Mouse (Mus musculus) spleen, adult 10 weeks (tissue): ENCODE measurements around the gene Jmjd8. TPM values are rescaled to one million over a fixed set of nuclear protein-coding genes. Genes with fewer than 3 reads are reported as not detected.

Source experiments
- polyA plus RNA-seq: library from polyadenylated mRNA; stranded (reverse); fragments of 350-450 nt; fragmentation: Illumina TruSeq; extraction: RNeasy Lipid Tissue Mini Kit (QIAGEN cat#74804); gene quantifications from one replicate; pipeline ENCODE4 v1.2.3, GENCODE M21; 2015; ENCODE audit warnings: low replicate concordance; ENCODE audit not compliant: insufficient read depth

The Jmjd8 gene
- polyA plus RNA-seq: 21.8 TPM

GRCm38 (mm10) chr17:25828712-25829557 lies at the start of gene Jmjd8:
TSS of gene Jmjd8 (plus strand) at chr17:25828867.

DNA sequence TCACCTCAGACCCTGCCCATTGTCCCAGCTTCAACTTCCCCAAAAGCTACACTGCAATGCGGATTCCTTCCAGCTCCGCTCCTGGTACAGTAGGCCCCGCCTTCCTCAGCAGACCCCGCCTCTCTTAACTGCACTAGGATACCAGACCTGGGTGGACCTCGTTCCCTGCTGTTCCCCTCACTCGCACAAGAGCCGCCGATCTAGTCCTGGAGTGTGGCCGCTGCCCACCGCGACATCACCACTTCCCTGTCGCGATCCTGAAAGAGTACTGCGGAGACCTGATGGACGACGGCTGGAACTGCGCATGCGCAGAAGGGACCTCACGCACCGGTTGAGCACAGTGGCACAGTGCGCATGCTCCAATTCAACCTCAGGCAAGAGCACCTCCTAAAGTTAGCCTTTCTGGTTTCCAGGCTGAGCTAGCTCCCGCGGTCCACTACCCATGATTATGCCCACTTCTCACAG lies 43.4 kb upstream of the Jmjd8 start, which contains the start of gene Haghl:
Gene Haghl (minus strand): TSS at position 393 of the 465 bp plus-strand sequence.

GRCm38 (mm10) chr17:25786280-25786679 lies 42.4 kb upstream of the Jmjd8 start, which contains the start of gene Ccdc78:
TSS of gene Ccdc78 (plus strand) at chr17:25786580.

GRCm38 (mm10) chr17:25792615-25793014 lies 36.1 kb upstream of the Jmjd8 start, which contains the start of gene Fam173a:
TSS of gene Fam173a (minus strand) at chr17:25792901.

GRCm38 (mm10) chr17:25795609-25796092 lies 33.0 kb upstream of the Jmjd8 start, which contains the start of gene AC134908.4:
TSS of gene AC134908.4 (minus strand) at chr17:25795659.

DNA sequence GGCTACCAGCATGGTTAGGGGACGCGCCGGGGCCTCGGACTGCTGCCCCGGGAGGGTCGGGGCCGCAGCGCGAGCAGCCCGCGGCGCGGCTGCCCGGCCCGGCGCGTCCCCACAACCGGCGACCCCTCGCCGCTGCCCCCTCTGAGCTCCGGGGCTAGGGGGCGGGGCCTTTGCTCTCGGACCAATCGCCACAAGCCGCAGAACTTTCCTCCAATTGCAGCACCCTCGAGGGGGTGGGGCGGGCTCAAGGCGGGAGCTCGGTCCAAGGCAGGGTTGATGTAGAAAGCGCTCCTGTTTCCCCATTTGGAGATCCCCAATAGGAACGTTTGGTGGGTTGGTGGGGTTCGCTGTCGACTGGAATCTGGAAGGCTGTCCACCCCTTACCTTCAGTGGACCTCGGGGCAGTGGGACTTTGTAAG lies 31.7 kb upstream of the Jmjd8 start, which contains the start of gene Metrn:
Gene Metrn (minus strand): TSS at position 186 of the 419 bp plus-strand sequence.

GRCm38 (mm10) chr17:25808789-25809605 lies 19.7 kb upstream of the Jmjd8 start, which contains the start of gene Fbxl16:
TSS of gene Fbxl16 (plus strand) at chr17:25809085.

GRCm38 (mm10) chr17:25823452-25823851 lies 5.2 kb upstream of the Jmjd8 start, which contains the start of gene Wdr24:
TSS of gene Wdr24 (plus strand) at chr17:25823627.

DNA sequence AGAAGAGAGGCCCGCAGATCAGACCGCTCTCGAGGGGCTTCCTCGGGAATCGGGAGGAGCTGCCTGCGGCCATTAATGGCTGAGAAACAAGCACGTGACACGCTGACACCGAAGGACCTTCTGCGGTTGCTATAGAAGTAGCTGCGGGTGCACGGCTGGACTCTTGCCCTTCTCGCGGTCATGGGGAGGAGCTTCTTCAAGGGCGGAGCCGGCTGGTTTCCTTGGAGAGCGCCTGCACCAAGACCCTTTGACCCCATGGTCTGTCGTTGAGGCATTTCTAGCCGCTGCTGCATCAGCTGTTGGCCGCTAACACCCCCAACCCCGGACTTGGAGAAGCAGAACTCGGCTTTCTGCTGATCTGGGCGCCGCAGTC lies 4.6 kb downstream of the Jmjd8 start, which contains the start of gene Stub1:
Gene Stub1 (minus strand): TSS at position 114 of the 373 bp plus-strand sequence.

GRCm38 (mm10) chr17:25837076-25837410 lies 8.4 kb downstream of the Jmjd8 start, which contains the start of gene Rhbdl1:
TSS of gene Rhbdl1 (minus strand) at chr17:25837295.

GRCm38 (mm10) chr17:25841117-25841880 lies 12.6 kb downstream of the Jmjd8 start, which contains the start of gene Gm20683:
TSS of gene Gm20683 (minus strand) at chr17:25841763.

DNA sequence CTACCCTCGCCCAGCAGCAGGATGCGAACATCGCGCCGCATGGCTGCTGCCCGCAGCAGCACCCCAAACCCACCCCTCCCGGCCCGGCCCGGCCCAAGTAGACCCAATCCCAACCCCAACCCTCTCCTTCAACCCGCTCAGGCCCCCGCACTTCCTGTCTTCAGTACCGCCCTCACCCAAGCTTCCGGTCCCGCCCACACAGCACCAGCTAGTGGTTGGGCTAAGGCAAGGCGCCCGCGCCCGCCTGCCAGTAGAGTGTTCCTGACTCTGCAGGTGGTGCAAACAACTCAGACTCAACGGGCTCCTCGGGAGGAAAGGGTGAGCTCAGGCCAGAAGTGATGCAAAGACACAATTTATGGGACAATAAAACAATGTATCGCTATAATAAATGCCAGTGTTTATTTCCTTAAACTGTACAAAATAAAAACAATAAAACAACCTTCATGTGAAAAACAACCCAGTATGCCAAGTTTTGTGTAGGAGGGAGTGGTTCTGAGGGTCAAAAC lies 15.8 kb downstream of the Jmjd8 start, which contains the start of gene Rhot2:
Gene Rhot2 (minus strand): TSS at position 456 of the 506 bp plus-strand sequence.

GRCm38 (mm10) chr17:25860832-25861703 lies 32.4 kb downstream of the Jmjd8 start, which contains the start of gene Wdr90:
TSS of gene Wdr90 (minus strand) at chr17:25861501.

DNA sequence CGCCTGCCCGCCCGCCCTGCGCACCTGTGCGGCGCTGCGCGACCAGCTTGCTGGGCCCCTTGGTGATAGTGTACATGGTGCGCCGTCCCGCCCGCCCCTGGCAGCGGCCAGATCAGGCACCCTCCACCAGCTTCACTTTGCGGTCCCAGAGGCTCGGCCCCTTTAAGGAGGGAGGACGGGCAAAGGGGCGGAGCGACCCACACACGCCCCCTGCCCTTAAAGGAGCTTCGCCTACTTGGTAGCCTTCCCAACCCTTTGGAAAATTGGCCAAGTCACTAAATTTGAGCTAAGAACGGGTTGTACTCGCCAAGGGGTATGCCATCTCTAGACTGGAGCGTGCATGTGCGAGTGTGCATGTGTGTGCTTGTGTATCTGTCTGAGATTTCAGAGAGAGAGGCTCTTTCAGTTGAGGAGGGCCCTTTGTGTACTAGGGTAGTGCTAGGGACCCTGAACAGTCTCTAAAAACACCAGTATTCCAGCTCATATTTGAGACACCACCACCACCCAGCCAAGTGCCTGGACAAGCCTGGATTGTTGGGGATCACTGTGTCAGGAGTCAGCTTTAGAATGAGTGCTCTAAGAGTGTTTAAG lies 40.0 kb downstream of the Jmjd8 start, which contains the start of gene Mcrip2:
Gene Mcrip2 (minus strand): TSS at position 164 of the 591 bp plus-strand sequence.

GRCm38 (mm10) chr17:25874721-25875170 lies 46.1 kb downstream of the Jmjd8 start, which contains the start of gene Mettl26:
TSS of gene Mettl26 (plus strand) at chr17:25875074.

GRCm38 (mm10) chr17:25880196-25880910 lies 51.7 kb downstream of the Jmjd8 start, which contains the start of gene Wfikkn1:
TSS of gene Wfikkn1 (minus strand) at chr17:25880858.

